In genomic region chr10:111701138-111701537, GRCm38 (mm10) we compare ENCODE assay signal across 21 mouse cellular contexts.
A peak's percentile ranks its signal among the peaks of the same experiment; 100 is the strongest.
DNase-seq lines count a peak whose midpoint lies in the region; ATAC-seq lines count a peak whose summit lies in the region.
"Had no signal": no experiment of that assay in that cellular context is flagged by ENCODE, and none has a peak within 500 bp of the region (broad histone marks: within the 10 kb centered on the region; RNA-seq: fewer than 3 reads in every experiment).

No protein-coding gene starts in this region.

- no peaks in the 10 kb centered on the region for H3K4me1 ChIP-seq in heart, embryonic 11.5 days (ENCODE audit: control insufficient read depth, insufficient read depth, low read length)
- no peaks in the 10 kb centered on the region for H3K4me1 ChIP-seq in midbrain, embryonic 14.5 days (ENCODE audit: control insufficient read depth, insufficient read depth, low read length)
- peaks cover 8% of the 10 kb centered on the region for H3K4me1 ChIP-seq in midbrain, embryonic 16.5 days (ENCODE audit: control insufficient read depth, insufficient read depth, low read length)
- peaks cover 14% of the 10 kb centered on the region for H3K4me1 ChIP-seq in hindbrain, embryonic 12.5 days
- H3K4me1 ChIP-seq: heart, embryonic 13.5 days; liver, embryonic 13.5 days had no signal

- H3K36me3 ChIP-seq in heart, embryonic 11.5 days (ENCODE audit: control insufficient read depth, insufficient read depth, low read length), result no peaks in the 10 kb centered on the region
- H3K36me3 ChIP-seq in midbrain, embryonic 14.5 days (ENCODE audit: control insufficient read depth, insufficient read depth, low read length), result no peaks in the 10 kb centered on the region
- H3K36me3 ChIP-seq in midbrain, embryonic 16.5 days (ENCODE audit: control insufficient read depth, insufficient read depth, low read length), result no peaks in the 10 kb centered on the region
- H3K36me3 ChIP-seq in hindbrain, embryonic 12.5 days, result no peaks in the 10 kb centered on the region
- H3K36me3 ChIP-seq: forebrain, embryonic 10.5 days; heart, embryonic 13.5 days; limb, embryonic 12.5 days; liver, embryonic 13.5 days had no signal

- no peak overlapping the region for H3K4me2 ChIP-seq in heart, embryonic 11.5 days
- no peak overlapping the region for H3K4me2 ChIP-seq in midbrain, embryonic 14.5 days (ENCODE audit: low read length)
- no peak overlapping the region for H3K4me2 ChIP-seq in midbrain, embryonic 16.5 days (ENCODE audit: low read length)
- no peak overlapping the region for H3K4me2 ChIP-seq in hindbrain, embryonic 12.5 days (replicated peaks)
- H3K4me2 ChIP-seq: heart, embryonic 13.5 days; limb, embryonic 12.5 days; liver, embryonic 13.5 days had no signal

- no peak overlapping the region for H3K4me3 ChIP-seq in heart, embryonic 11.5 days (ENCODE audit: low read depth, low read length)
- H3K4me3 ChIP-seq in midbrain, embryonic 14.5 days (replicated peaks; ENCODE audit: low read depth, low read length), result no peak overlapping the region
- H3K4me3 ChIP-seq in midbrain, embryonic 16.5 days (ENCODE audit: low read depth, low read length), result no peak overlapping the region
- H3K4me3 ChIP-seq in hindbrain, embryonic 12.5 days, result no peak overlapping the region
- H3K4me3 ChIP-seq: forebrain, embryonic 10.5 days; heart, embryonic 13.5 days; limb, embryonic 12.5 days; liver, embryonic 13.5 days had no signal

- H3K9me3 ChIP-seq in heart, embryonic 11.5 days (replicated peaks; ENCODE audit: control insufficient read depth, low read length), result no peaks in the 10 kb centered on the region
- peaks cover under 1% of the 10 kb centered on the region; the same call in 1 of the 2 replicates for H3K9me3 ChIP-seq in midbrain, embryonic 14.5 days (ENCODE audit: control insufficient read depth, low read length)
- no peaks in the 10 kb centered on the region for H3K9me3 ChIP-seq in midbrain, embryonic 16.5 days (replicated peaks; ENCODE audit: control insufficient read depth, low read length, poor library complexity, severe bottlenecking)
- 0 out of 2 replicates have a peak, but pooled peaks cover 4% of the 10 kb centered on the region for H3K9me3 ChIP-seq in hindbrain, embryonic 12.5 days (replicated peaks)
- H3K9me3 ChIP-seq: liver, embryonic 13.5 days had no signal

- H3K27ac ChIP-seq in heart, embryonic 11.5 days (ENCODE audit: low read depth, low read length), result no peak overlapping the region
- H3K27ac ChIP-seq in midbrain, embryonic 14.5 days (replicated peaks; ENCODE audit: low read depth, low read length), result 0 out of 2 replicates have a peak overlapping the region, but pooled peaks have one; percentile 20
- no peak overlapping the region for H3K27ac ChIP-seq in midbrain, embryonic 16.5 days (ENCODE audit: low read length)
- peak overlapping the region; percentile 60 for H3K27ac ChIP-seq in hindbrain, embryonic 12.5 days
- H3K27ac ChIP-seq: forebrain, embryonic 10.5 days; heart, embryonic 13.5 days; kidney, postnatal 0 days; limb, embryonic 12.5 days; liver, embryonic 13.5 days had no signal

- WGBS in heart, embryonic 11.5 days (ENCODE audit: insufficient replicate concordance), result 55% methylated on average over 4 of the region's 4 CpGs
- WGBS in midbrain, embryonic 14.5 days, result 59% methylated on average over 4 of the region's 4 CpGs
- 69% methylated on average over 4 of the region's 4 CpGs for WGBS in midbrain, embryonic 16.5 days
- 68% methylated on average over 4 of the region's 4 CpGs for WGBS in hindbrain, embryonic 12.5 days

- DNase-seq in heart, adult 11 months, result peak; percentile 61
- DNase-seq in midbrain, embryonic 14.5 days, result no peak
- peak; percentile 34 for DNase-seq in retina, postnatal 1 day
- no peak for DNase-seq in kidney, postnatal 25 days
- DNase-seq: cerebellum, adult 11 months; cerebellum, adult 9-11 months; gastrocnemius, postnatal 10 days; heart, adult 18-20 months; heart, postnatal 14 days; kidney, adult 18-20 months; liver, embryonic 13.5 days; lung, adult 2 months; right cerebral cortex, postnatal 14 days; thymus, postnatal 14 days had no signal

- no peak for ATAC-seq in heart, embryonic 11.5 days (replicated peaks; ENCODE audit: insufficient number of reproducible peaks, low FRiP score, low TSS enrichment)
- no peak; the same call in 1 of the 2 replicates for ATAC-seq in midbrain, embryonic 14.5 days (ENCODE audit: low FRiP score, low TSS enrichment)
- no peak for ATAC-seq in midbrain, embryonic 16.5 days
- peak; percentile 30; the same call in 1 of the 2 replicates for ATAC-seq in hindbrain, embryonic 12.5 days (ENCODE audit: low FRiP score)

- H3K9ac ChIP-seq in heart, embryonic 11.5 days (ENCODE audit: low read depth, low read length), result no peak overlapping the region
- no peak overlapping the region for H3K9ac ChIP-seq in midbrain, embryonic 14.5 days (replicated peaks; ENCODE audit: low read length)
- no peak overlapping the region for H3K9ac ChIP-seq in midbrain, embryonic 16.5 days (ENCODE audit: low read depth, low read length)
- no peak overlapping the region for H3K9ac ChIP-seq in hindbrain, embryonic 12.5 days
- H3K9ac ChIP-seq: heart, embryonic 13.5 days; limb, embryonic 12.5 days; liver, embryonic 13.5 days had no signal

- no peaks in the 10 kb centered on the region for H3K27me3 ChIP-seq in heart, embryonic 11.5 days (ENCODE audit: control insufficient read depth, insufficient read depth, low read length)
- H3K27me3 ChIP-seq in midbrain, embryonic 14.5 days (ENCODE audit: control insufficient read depth, insufficient read depth, low read length), result no peaks in the 10 kb centered on the region
- H3K27me3 ChIP-seq in midbrain, embryonic 16.5 days (ENCODE audit: control insufficient read depth, insufficient read depth, low read depth, low read length), result no peaks in the 10 kb centered on the region
- no peaks in the 10 kb centered on the region for H3K27me3 ChIP-seq in hindbrain, embryonic 12.5 days
- H3K27me3 ChIP-seq: heart, embryonic 13.5 days; limb, embryonic 12.5 days; liver, embryonic 13.5 days had no signal

Comparison
In these comparisons a context has a peak if more than half of its experiments do, and no peak if none do; other contexts are left out.
1. H3K27ac ChIP-seq: peak in midbrain, embryonic 14.5 days (single experiment) and hindbrain, embryonic 12.5 days (single experiment); none in heart, embryonic 11.5 days (single experiment) and midbrain, embryonic 16.5 days (single experiment).
2. DNase-seq: peak in heart, adult 11 months (single experiment) and retina, postnatal 1 day (single experiment); none in midbrain, embryonic 14.5 days (single experiment) and kidney, postnatal 25 days (0 of 2).